Mouse (Mus musculus): ENCODE data around the gene Tmtc2.

DNA sequence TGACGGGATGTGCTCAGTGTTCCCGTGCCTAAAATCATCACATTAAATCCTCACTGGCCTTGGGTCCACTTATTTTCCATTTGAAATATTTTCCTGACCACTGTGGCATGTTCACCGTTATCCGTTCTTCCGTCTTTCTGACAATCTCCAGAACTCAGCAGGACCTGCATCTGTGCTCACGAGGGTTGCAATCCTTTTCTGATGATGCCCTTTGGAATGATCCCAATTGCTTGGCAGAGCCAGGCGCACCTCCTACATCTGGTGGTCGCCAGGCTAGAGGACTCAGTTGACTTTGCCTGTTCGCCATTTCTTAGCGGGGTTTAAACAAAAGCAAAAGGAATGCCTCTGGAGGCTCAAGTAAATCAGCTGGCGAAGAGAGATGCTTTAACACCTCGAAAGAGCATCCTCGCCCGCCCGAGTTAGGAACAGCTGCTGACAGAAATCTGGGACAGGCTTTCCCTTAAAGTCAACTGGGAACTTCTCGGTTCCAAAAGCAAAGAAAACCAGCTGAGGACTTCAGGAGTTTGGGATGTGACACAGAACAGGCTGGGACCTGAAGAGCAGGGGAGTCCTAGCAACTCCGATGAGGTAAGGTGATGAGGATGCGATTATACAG lies 96.5 kb downstream of the Tmtc2 start:
- TF ChIP-seq CTCF (IDR thresholded peaks at IDR 0.05; ENCODE audit: borderline replicate concordance, extremely low read depth, insufficient read depth, insufficient read length): no peak
- no peak for TF ChIP-seq POLR2A (IDR thresholded peaks at IDR 0.05; ENCODE audit: borderline replicate concordance, extremely low read depth, insufficient read depth, insufficient read length, poor library complexity, severe bottlenecking)
